Mouse (Mus musculus) liver, postnatal 0 days (tissue): ENCODE results near the gene Lctl.

Experiments used
- CTCF ChIP-seq: sonication (generic); IDR thresholded peaks from 2 replicates; pipeline ENCODE4 v1.5.1; 2016; ENCODE audit warnings: antibody characterized with exemption, low read depth
- EP300 ChIP-seq: IDR thresholded peaks from 2 replicates; pipeline ENCODE4 v1.6.1; 2016; ENCODE audit warnings: antibody characterized with exemption, low read depth, mild to moderate bottlenecking

GRCm38 (mm10) chr9:64119898-64120297 is 3.0 kb downstream of the Lctl start:
- TF ChIP-seq CTCF (peak; percentile 95), EP300 (no peak)
